Mouse (Mus musculus): Measurements from ENCODE around the gene Il9r. TPM values are rescaled to one million over a fixed set of nuclear protein-coding genes. Genes with fewer than 3 reads are reported as not detected.

Gene Il9r
- polyA plus RNA-seq, 1 experiment from 2014 or later = 1.4 TPM

DNA sequence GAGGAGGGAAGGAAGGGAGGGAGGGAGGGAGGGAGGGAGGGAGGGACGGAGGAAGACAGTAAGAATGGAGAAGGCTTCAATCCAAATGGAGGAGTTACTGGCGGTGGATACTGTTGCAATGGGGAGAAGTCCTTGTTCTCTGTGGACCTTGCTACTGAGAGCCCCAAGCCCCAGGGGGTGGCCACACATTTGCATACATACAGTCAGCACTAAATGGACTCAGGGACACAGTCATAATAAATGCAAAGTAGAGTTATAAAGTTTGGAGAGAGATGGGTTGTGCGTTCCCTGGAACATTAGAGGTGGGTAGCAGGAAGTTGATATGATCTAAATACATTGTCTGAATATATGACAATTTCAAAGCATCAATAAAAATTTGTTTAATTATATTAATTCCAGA is 14.0 kb downstream of the Il9r start:
- Histone ChIP-seq H3K36me3 (ENCODE audit: control insufficient read depth, insufficient read depth) (no peaks in the 10 kb centered on the region), H3K27ac (ENCODE audit: low read length) (no peak overlapping the region), H3K27me3 (ENCODE audit: control insufficient read depth, insufficient read depth, low read length) (no peaks in the 10 kb centered on the region), H3K4me3 (ENCODE audit: low read length) (no peak overlapping the region), H3K9me3 (replicated peaks; ENCODE audit: control insufficient read depth, low read length) (no peaks in the 10 kb centered on the region; the same call in 1 of the 2 replicates), H3K4me1 (ENCODE audit: control insufficient read depth, insufficient read depth, low read length) (no peaks in the 10 kb centered on the region), H3K9ac (ENCODE audit: low read length) (no peak overlapping the region), H3K4me2 (ENCODE audit: low read depth, low read length) (no peak overlapping the region)
- WGBS = 78% methylated on average over 3 of the region's 3 CpGs
- ATAC-seq (replicated peaks; ENCODE audit: extremely low read depth, insufficient read depth, low FRiP score) = no peak

DNA sequence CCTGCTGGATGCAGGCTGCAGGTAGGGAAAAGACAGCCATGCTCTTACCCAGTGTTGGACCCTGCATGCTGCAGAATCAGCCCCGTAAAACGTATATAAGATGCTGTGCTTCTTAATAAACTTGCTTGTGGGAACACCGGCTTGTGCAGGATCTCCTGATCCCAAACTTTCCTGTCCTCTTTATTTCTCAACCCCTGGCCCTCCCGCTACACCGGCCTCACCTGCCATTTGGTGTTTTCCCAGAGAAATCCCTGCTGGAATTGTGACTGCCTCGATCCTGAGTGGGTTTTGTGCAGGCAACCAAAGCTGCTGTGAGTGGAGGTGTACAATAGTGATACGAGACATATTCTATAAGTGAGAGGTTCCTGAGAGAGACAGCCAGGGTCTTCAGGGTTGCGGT is 15.6 kb downstream of the Il9r start:
- no peak overlapping the region for H3K9ac ChIP-seq (ENCODE audit: low read length)
- H3K4me3 ChIP-seq (ENCODE audit: low read length) = no peak overlapping the region
- no peak overlapping the region for H3K4me2 ChIP-seq (ENCODE audit: low read depth, low read length)
- H3K27ac ChIP-seq (ENCODE audit: low read length) = no peak overlapping the region
- H3K4me1 ChIP-seq (ENCODE audit: control insufficient read depth, insufficient read depth, low read length) = no peaks in the 10 kb centered on the region
- 84% methylated on average over 8 of the region's 8 CpGs for WGBS
- H3K27me3 ChIP-seq (ENCODE audit: control insufficient read depth, insufficient read depth, low read length) = no peaks in the 10 kb centered on the region
- no peaks in the 10 kb centered on the region for H3K36me3 ChIP-seq (ENCODE audit: control insufficient read depth, insufficient read depth)
- no peaks in the 10 kb centered on the region; the same call in 1 of the 2 replicates for H3K9me3 ChIP-seq (replicated peaks; ENCODE audit: control insufficient read depth, low read length)
- no peak for ATAC-seq (replicated peaks; ENCODE audit: extremely low read depth, insufficient read depth, low FRiP score)

DNA sequence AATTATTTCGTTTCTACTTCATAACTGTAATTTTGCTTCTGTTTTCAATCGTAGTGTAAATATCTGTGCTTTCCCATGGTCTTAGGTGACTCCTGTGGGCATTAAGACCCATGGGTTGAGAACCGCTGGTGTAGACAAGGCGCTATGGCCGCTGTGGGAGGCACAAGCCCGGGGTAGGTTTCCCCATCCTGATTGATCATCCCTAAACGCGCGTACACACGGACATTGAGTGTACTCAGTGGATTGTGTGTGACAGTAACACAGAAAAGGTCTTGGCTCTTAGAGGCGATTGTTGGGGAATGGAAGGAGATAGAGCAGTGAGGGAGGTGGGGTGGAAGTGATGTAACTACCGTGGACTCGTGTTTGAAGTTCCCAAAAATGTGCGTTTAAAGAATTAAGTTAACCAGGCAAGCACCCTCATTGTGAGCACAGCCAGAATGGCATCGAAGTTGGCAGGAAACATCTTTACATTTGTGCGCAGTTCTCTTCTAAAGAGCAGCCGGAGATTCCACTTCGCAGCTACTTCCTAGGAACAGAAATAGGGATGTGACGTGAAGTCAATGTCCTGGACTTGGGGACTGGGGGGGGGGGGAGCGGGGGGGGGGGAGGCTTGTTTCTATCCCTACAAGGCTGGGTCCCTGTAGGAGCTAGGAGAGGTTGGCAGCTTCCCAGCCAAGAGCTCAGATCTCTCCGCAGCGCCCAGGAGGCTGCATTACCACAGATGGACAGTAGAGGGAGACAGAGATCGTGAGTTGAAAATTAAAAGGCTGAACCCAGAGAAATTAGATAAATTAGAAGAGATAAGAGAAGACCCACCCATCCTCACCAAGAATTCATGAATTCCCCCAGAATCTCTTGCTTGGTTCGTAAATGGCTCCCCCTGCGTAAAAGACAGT is 17.9 kb downstream of the Il9r start:
- WGBS = 44% methylated on average over 23 of the region's 25 CpGs
- H3K4me1 ChIP-seq (ENCODE audit: control insufficient read depth, insufficient read depth, low read length) = no peaks in the 10 kb centered on the region
- ATAC-seq (replicated peaks; ENCODE audit: extremely low read depth, insufficient read depth, low FRiP score) = no peak
- H3K9me3 ChIP-seq (replicated peaks; ENCODE audit: control insufficient read depth, low read length) = peaks cover 3% of the 10 kb centered on the region; the same call in 1 of the 2 replicates
- no peak overlapping the region for H3K27ac ChIP-seq (ENCODE audit: low read length)
- no peak overlapping the region for H3K4me2 ChIP-seq (ENCODE audit: low read depth, low read length)
- H3K9ac ChIP-seq (ENCODE audit: low read length) = no peak overlapping the region
- H3K36me3 ChIP-seq (ENCODE audit: control insufficient read depth, insufficient read depth) = no peaks in the 10 kb centered on the region
- H3K27me3 ChIP-seq (ENCODE audit: control insufficient read depth, insufficient read depth, low read length) = no peaks in the 10 kb centered on the region
- H3K4me3 ChIP-seq (ENCODE audit: low read length) = no peak overlapping the region

DNA sequence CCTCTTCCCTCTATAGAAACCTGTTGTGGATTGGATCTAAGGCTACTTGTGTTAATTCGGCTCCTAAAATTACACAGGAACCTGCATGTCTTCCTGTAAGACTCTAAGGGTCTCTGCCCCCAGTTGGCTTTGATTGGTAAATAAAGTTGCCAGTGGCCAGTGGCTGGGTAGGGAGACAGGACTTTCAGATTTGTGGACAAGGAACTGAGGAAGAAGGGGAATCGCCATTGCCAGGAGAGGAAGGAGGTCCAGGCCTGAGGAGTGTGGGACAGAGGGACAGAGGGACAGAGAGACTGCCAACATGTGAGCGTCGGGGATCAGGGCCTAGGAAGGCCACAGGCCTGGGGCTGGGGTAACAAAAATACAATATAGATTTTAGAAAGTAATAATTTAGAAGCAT is 18.8 kb downstream of the Il9r start:
- H3K4me1 ChIP-seq (ENCODE audit: control insufficient read depth, insufficient read depth, low read length) = no peaks in the 10 kb centered on the region
- 75% methylated on average over 4 of the region's 4 CpGs for WGBS
- ATAC-seq (replicated peaks; ENCODE audit: extremely low read depth, insufficient read depth, low FRiP score) = no peak
- H3K4me3 ChIP-seq (ENCODE audit: low read length) = no peak overlapping the region
- H3K9me3 ChIP-seq (replicated peaks; ENCODE audit: control insufficient read depth, low read length) = 0 out of 2 replicates have a peak, but pooled peaks cover 3% of the 10 kb centered on the region
- H3K4me2 ChIP-seq (ENCODE audit: low read depth, low read length) = no peak overlapping the region
- no peak overlapping the region for H3K9ac ChIP-seq (ENCODE audit: low read length)
- H3K27me3 ChIP-seq (ENCODE audit: control insufficient read depth, insufficient read depth, low read length) = no peaks in the 10 kb centered on the region
- no peaks in the 10 kb centered on the region for H3K36me3 ChIP-seq (ENCODE audit: control insufficient read depth, insufficient read depth)
- no peak overlapping the region for H3K27ac ChIP-seq (ENCODE audit: low read length)

DNA sequence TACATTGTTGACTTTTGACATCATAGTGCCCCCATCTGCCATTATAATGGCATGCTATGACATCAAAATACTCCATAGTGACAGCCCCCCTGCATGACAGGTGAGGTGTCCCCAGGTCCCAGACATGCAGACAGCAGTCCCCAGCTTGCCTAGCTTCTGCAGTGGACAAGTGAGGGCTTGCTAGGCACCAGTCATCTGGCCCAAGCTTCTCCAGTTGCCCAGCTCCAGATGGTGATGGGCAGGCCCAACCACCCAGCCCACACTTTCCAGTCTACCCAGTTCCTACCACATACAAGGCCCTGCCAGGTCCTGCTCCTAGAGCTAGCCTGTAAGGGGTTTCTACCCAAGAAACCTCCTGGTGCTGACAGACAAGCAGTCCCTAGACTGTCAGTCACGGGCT is 21.6 kb downstream of the Il9r start:
- 57% methylated on average over 1 of the region's 1 CpGs for WGBS
- 0 out of 2 replicates have a peak, but pooled peaks cover 3% of the 10 kb centered on the region for H3K9me3 ChIP-seq (replicated peaks; ENCODE audit: control insufficient read depth, low read length)

DNA sequence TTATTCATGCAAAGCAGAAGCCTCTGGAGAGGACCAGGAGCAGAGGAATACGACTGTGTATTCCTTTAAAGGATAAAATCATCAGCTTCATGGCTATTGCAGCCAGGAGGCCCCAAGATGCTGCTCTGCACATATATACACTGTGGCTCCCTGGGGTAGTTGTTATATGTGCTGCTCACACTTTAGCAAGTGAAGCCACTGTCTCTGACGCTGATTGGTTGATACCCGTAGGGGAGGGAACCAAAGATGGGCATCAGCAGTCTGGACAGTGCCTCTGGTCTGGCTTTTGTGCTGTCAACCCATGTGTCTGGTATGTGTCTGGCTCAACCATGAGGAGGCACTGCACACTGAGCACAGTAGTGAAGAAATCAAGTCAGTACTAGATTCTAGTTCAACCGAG is 33.4 kb downstream of the Il9r start:
- Histone ChIP-seq H3K9ac (ENCODE audit: low read length) (no peak overlapping the region), H3K27me3 (ENCODE audit: control insufficient read depth, insufficient read depth, low read length) (peaks cover 3% of the 10 kb centered on the region), H3K9me3 (replicated peaks; ENCODE audit: control insufficient read depth, low read length) (no peaks in the 10 kb centered on the region), H3K4me2 (ENCODE audit: low read depth, low read length) (no peak overlapping the region), H3K4me3 (ENCODE audit: low read length) (no peak overlapping the region), H3K36me3 (ENCODE audit: control insufficient read depth, insufficient read depth) (no peaks in the 10 kb centered on the region), H3K27ac (ENCODE audit: low read length) (no peak overlapping the region), H3K4me1 (ENCODE audit: control insufficient read depth, insufficient read depth, low read length) (peaks cover 7% of the 10 kb centered on the region)
- ATAC-seq (replicated peaks; ENCODE audit: extremely low read depth, insufficient read depth, low FRiP score) = no peak
- WGBS = 58% methylated on average over 4 of the region's 4 CpGs

More for the DNA sequence above, 21.6 kb downstream of the Il9r start:
- no peaks in the 10 kb centered on the region for H3K27me3 ChIP-seq (ENCODE audit: control insufficient read depth, insufficient read depth, low read length)
- no peak overlapping the region for H3K4me3 ChIP-seq (ENCODE audit: low read length)
- no peak overlapping the region for H3K27ac ChIP-seq (ENCODE audit: low read length)
- no peak for ATAC-seq (replicated peaks; ENCODE audit: extremely low read depth, insufficient read depth, low FRiP score)
- no peak overlapping the region for H3K4me2 ChIP-seq (ENCODE audit: low read depth, low read length)
- no peaks in the 10 kb centered on the region for H3K36me3 ChIP-seq (ENCODE audit: control insufficient read depth, insufficient read depth)
- no peak overlapping the region for H3K9ac ChIP-seq (ENCODE audit: low read length)
- no peaks in the 10 kb centered on the region for H3K4me1 ChIP-seq (ENCODE audit: control insufficient read depth, insufficient read depth, low read length)

DNA sequence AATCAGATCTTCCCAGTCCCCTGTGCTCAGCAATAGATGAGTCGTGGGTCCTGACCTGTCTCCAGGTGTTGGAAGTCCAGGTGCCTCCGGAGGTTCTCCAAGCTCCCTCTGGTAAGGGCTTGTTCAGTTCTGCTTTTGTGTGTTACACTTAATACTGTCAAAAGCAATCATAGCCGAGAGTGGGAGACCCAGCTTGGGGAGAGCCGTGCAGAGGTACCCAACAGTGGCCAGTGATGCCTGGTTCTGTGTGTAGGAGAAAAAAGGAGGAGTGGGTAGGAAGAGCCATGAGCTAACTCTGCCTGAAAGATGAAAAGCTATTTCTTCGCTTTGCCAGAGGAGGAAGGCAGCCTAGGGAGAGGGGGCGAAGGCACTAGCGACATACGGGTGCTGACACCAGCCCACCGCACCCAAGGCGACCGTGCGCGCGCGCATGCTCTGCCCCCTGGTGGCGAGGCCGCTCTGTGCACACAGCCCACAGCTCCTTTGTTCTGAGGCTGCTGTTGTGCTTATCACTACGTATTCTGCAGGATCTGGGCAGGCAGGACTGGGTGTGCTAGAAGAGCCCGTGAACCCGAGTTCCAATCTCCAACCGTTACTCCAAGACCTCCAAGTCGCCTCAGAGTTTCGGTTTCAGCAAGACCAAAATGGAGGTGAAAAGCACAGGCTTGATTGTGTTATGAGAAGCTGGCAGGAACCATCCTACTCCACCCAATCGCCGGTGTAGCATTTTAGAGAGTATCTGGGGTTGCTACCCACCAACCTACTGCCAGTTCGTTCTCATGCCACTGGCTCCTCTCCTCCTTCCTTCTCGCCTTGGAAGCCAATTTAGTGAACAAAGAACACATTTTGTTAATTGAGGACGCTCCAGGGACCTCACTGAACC is 37.9 kb downstream of the Il9r start:
- 14% methylated on average over 28 of the region's 28 CpGs for WGBS

DNA sequence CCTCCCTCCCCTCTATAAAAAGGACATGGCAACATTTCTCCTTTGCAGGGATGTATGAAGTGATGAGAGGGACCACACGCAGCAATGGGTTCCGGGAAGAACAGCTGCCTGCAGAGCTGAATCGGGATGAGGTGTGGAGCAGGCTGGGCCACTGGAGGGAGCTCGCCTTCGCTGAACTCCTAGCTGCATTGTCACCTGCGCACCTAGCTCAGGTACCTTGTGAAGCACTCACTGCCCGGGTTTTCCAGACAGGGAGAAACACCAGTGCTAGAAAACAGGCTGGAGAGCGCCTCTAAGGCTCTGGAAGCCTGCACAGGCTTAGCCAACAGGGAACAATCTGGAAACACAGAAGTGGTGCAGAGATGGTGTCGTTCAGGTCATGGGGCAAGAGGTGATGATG is 38.6 kb downstream of the Il9r start:
- H3K36me3 ChIP-seq (ENCODE audit: control insufficient read depth, insufficient read depth) = no peaks in the 10 kb centered on the region
- no peaks in the 10 kb centered on the region for H3K9me3 ChIP-seq (replicated peaks; ENCODE audit: control insufficient read depth, low read length)
- 7% methylated on average over 9 of the region's 9 CpGs for WGBS
- no peak for ATAC-seq (replicated peaks; ENCODE audit: extremely low read depth, insufficient read depth, low FRiP score)
- H3K9ac ChIP-seq (ENCODE audit: low read length) = no peak overlapping the region
- H3K4me1 ChIP-seq (ENCODE audit: control insufficient read depth, insufficient read depth, low read length) = peaks cover 8% of the 10 kb centered on the region
- H3K4me2 ChIP-seq (ENCODE audit: low read depth, low read length) = peak overlapping the region; percentile 66
- peaks cover 15% of the 10 kb centered on the region for H3K27me3 ChIP-seq (ENCODE audit: control insufficient read depth, insufficient read depth, low read length)
- no peak overlapping the region for H3K27ac ChIP-seq (ENCODE audit: low read length)
- H3K4me3 ChIP-seq (ENCODE audit: low read length) = peak overlapping the region; percentile 40; the same call in 1 of the 2 replicates

More for the DNA sequence above, 37.9 kb downstream of the Il9r start:
- Histone ChIP-seq H3K4me2 (ENCODE audit: low read depth, low read length) (peak overlapping the region; percentile 66), H3K4me1 (ENCODE audit: control insufficient read depth, insufficient read depth, low read length) (peaks cover 8% of the 10 kb centered on the region), H3K9me3 (replicated peaks; ENCODE audit: control insufficient read depth, low read length) (no peaks in the 10 kb centered on the region), H3K4me3 (ENCODE audit: low read length) (peak overlapping the region; percentile 40), H3K9ac (ENCODE audit: low read length) (peak overlapping the region; percentile 66), H3K27me3 (ENCODE audit: control insufficient read depth, insufficient read depth, low read length) (peaks cover 15% of the 10 kb centered on the region), H3K27ac (ENCODE audit: low read length) (no peak overlapping the region), H3K36me3 (ENCODE audit: control insufficient read depth, insufficient read depth) (no peaks in the 10 kb centered on the region)
- peak; percentile 83 for ATAC-seq (replicated peaks; ENCODE audit: extremely low read depth, insufficient read depth, low FRiP score)

DNA sequence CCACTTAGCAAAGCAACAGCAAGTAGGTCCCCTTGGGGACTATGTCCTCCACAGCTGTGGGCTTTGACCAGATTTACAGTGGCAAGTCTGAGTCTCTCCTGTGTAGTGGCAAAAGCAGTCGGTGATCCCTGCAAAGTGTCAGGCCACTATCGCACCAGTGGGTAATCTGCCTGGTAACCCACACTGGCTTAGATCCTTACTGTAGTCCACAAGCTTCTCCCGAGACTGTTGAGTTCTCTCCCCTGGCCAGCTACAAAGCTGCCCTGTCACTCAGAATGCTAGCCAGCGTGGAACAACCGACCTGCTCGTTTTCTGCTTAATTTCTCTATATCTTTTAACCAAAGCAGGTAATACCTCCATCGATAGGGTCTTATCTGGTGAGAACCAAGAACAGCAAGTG is 39.7 kb downstream of the Il9r start:
- WGBS = 65% methylated on average over 7 of the region's 7 CpGs
- Histone ChIP-seq H3K4me2 (ENCODE audit: low read depth, low read length) (no peak overlapping the region), H3K9me3 (replicated peaks; ENCODE audit: control insufficient read depth, low read length) (no peaks in the 10 kb centered on the region), H3K4me1 (ENCODE audit: control insufficient read depth, insufficient read depth, low read length) (peaks cover 8% of the 10 kb centered on the region), H3K9ac (ENCODE audit: low read length) (no peak overlapping the region), H3K36me3 (ENCODE audit: control insufficient read depth, insufficient read depth) (no peaks in the 10 kb centered on the region), H3K27ac (ENCODE audit: low read length) (no peak overlapping the region), H3K27me3 (ENCODE audit: control insufficient read depth, insufficient read depth, low read length) (peaks cover 15% of the 10 kb centered on the region), H3K4me3 (ENCODE audit: low read length) (no peak overlapping the region)
- no peak for ATAC-seq (replicated peaks; ENCODE audit: extremely low read depth, insufficient read depth, low FRiP score)

Data from heart, embryonic 16.5 days (tissue).